Mouse (Mus musculus) lung, postnatal 0 days (tissue): Measurements from ENCODE around the gene 4921504E06Rik.

Source experiments
- CTCF ChIP-seq: IDR thresholded peaks from 2 replicates; pipeline ENCODE4 v1.5.1; 2016; ENCODE audit warnings: antibody characterized with exemption, mild to moderate bottlenecking
- EP300 ChIP-seq: IDR thresholded peaks from 2 replicates; pipeline ENCODE4 v1.6.1; 2016; ENCODE audit warnings: antibody characterized with exemption, mild to moderate bottlenecking, control low read depth

- TF ChIP-seq CTCF (no peak), EP300 (no peak)
Measured at GRCm38 (mm10) chr2:19596426-19596825, 42.7 kb upstream of the 4921504E06Rik start.
